Mouse (Mus musculus) myocyte (in vitro differentiated cells): ENCODE data around the gene Sema3b.

ENCODE experiments used
- MAX ChIP-seq: IDR thresholded peaks from one replicate; pipeline ENCODE4 v1.6.1; 2011; ENCODE audit warnings: low read depth, mild to moderate bottlenecking, control low read depth
- POLR2A ChIP-seq: IDR thresholded peaks from one replicate; pipeline ENCODE4 v1.6.1; 2011; ENCODE audit warnings: low read depth, mild to moderate bottlenecking, control low read depth, moderate library complexity; ENCODE audit not compliant: insufficient read length
- USF1 ChIP-seq: IDR thresholded peaks from one replicate; pipeline ENCODE4 v1.6.1; 2011; ENCODE audit warnings: low read depth, mild to moderate bottlenecking, control low read depth, moderate library complexity

DNA sequence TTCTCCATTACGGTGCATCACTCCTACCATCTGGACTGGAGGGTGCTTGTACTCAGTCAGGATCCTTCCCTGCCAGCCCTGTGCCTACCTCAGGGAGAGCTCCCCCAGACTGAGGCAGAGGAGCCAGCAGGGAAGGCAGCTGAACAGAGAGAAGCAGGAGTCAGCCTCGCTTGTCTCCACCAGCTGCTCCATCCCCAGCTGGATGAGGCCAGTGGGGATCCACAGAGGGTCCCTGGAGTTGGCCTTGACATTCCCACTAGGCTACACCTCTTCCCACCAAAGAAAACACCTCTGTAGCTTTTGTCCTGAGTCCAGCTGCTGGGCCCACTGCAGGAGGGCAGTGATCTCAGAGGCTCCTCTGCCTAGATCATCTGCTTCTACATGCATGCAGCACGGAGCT is 15.9 kb upstream of the Sema3b start:
- no peak for TF ChIP-seq USF1
- TF ChIP-seq MAX: no peak
- no peak for TF ChIP-seq POLR2A
